Mouse (Mus musculus) forebrain, embryonic 12.5 days (tissue): ENCODE data around the gene Slc4a10. TPM values are rescaled to one million over a fixed set of nuclear protein-coding genes. Genes with fewer than 3 reads are reported as not detected.
A peak's percentile ranks its signal among the peaks of the same experiment; 100 is the strongest.

Experiments used
- ATAC-seq: fragments of 200-750 bp; cut with Nextera tagmentation; 2 replicates; pipeline ENCODE4 v1.8.0; 2017; ENCODE audit warnings: moderate TSS enrichment; ENCODE audit not compliant: low FRiP score
- H3K27ac ChIP-seq: fragments of 300-500 bp; sonication (generic); 2 replicates; pipeline ENCODE4 v1.5.1; 2016; ENCODE audit warnings: mild to moderate bottlenecking
- H3K27me3 ChIP-seq: fragments of 300-500 bp; sonication (generic); 2 replicates; pipeline ENCODE4 v1.6.1; 2016; ENCODE audit warnings: mild to moderate bottlenecking
- H3K36me3 ChIP-seq: fragments of 300-500 bp; sonication (generic); replicated peaks from 2 replicates; pipeline ENCODE4 v1.6.1; 2016; ENCODE audit warnings: mild to moderate bottlenecking
- H3K4me1 ChIP-seq: fragments of 300-500 bp; sonication (generic); 2 replicates; pipeline ENCODE4 v1.6.1; 2016
- H3K4me2 ChIP-seq: fragments of 300-500 bp; sonication (generic); 2 replicates; pipeline ENCODE4 v1.6.1; 2016; ENCODE audit warnings: mild to moderate bottlenecking, moderate library complexity
- H3K4me3 ChIP-seq: fragments of 300-500 bp; sonication (generic); replicated peaks from 2 replicates; pipeline ENCODE4 v1.5.1; 2016; ENCODE audit warnings: mild to moderate bottlenecking
- H3K9ac ChIP-seq: fragments of 300-500 bp; sonication (generic); 2 replicates; pipeline ENCODE4 v1.6.1; 2016; ENCODE audit warnings: mild to moderate bottlenecking
- H3K9me3 ChIP-seq: fragments of 300-500 bp; sonication (generic); 2 replicates; pipeline ENCODE4 v1.6.1; 2016
- WGBS: fragments of 180-500 bp; shearing (Covaris S2); methylation state at CpG from one replicate; pipeline ENCODE4 v1.1.7; 2016; 5-methylcytosine and 5-hydroxymethylcytosine counted together
- polyA plus RNA-seq: library from polyadenylated mRNA; unstranded; fragments of >200 nt; fragmentation: Nextera tagmentation; extraction: Ambion mirVana; gene quantifications from 2 replicates; pipeline ENCODE4 v1.2.1, GENCODE M21; 2016

Gene Slc4a10
- polyA plus RNA-seq, 1 experiment from 2014 or later = 1.6 TPM

DNA sequence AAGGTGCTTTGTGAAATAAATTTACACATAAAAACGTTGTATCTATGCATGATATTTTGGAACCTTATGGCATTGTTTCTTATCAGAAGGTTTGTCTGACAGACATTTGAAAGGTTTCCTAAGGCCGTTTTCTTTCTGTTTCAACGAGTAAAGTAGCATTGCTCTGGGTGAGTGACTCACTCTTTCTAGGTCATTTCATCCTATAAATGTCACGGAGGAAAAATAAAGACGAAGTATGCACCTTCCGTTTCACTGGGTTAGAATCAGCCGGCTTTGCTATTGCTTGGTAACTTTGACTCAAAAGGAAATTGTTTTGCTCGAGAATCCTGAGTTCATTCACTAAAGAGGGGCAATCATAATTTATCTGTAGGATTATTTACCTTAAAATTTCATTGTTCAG lies 88.6 kb downstream of the Slc4a10 start:
- Histone ChIP-seq H3K36me3 (no peaks in the 10 kb centered on the region), H3K27ac (no peak overlapping the region), H3K4me3 (no peak overlapping the region), H3K27me3 (no peaks in the 10 kb centered on the region), H3K9ac (no peak overlapping the region), H3K9me3 (no peaks in the 10 kb centered on the region), H3K4me1 (no peaks in the 10 kb centered on the region), H3K4me2 (no peak overlapping the region)
- 44% methylated on average over 8 of the region's 8 CpGs for whole genome bisulfite sequencing
- ATAC-seq = no peak

- no peak overlapping the region for H3K27ac ChIP-seq
- no peaks in the 10 kb centered on the region for H3K27me3 ChIP-seq
- H3K36me3 ChIP-seq = no peaks in the 10 kb centered on the region
- no peak overlapping the region for H3K4me2 ChIP-seq
- ATAC-seq = no peak
- H3K4me3 ChIP-seq = no peak overlapping the region
- no peaks in the 10 kb centered on the region for H3K9me3 ChIP-seq
- no peak overlapping the region for H3K9ac ChIP-seq
- no peaks in the 10 kb centered on the region for H3K4me1 ChIP-seq
- WGBS = 70% methylated on average over 3 of the region's 3 CpGs
Measured at GRCm38 (mm10) chr2:62147636-62148035, 101.4 kb downstream of the Slc4a10 start.

DNA sequence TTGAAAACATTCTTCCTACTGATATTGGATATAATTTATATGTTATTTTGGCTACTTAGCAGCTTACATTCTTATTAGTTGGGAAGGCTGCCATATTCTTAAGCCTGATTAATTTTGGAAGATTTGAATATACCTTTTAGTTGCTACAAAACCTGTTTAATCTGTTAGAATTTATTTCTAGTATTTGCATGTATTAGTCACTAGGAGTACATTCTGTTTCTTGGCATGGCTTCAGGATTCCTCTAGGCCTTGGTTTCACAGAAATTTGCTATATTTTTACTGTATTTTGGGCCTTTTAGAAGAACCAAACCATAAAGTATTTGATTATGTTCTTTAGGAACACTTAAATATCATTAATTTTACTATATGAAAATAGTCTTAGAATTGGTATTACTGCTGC lies 103.2 kb downstream of the Slc4a10 start:
- Histone ChIP-seq H3K36me3 (no peaks in the 10 kb centered on the region), H3K4me2 (no peak overlapping the region)
- no peak for ATAC-seq

GRCm38 (mm10) chr2:62150830-62151229 lies 104.6 kb downstream of the Slc4a10 start:
- H3K27me3 ChIP-seq = no peaks in the 10 kb centered on the region
- 76% methylated on average over 1 of the region's 1 CpGs for WGBS
- H3K9ac ChIP-seq = no peak overlapping the region
- ATAC-seq = peak; percentile 41; the same call in 1 of the 2 replicates
- H3K36me3 ChIP-seq = no peaks in the 10 kb centered on the region
- no peaks in the 10 kb centered on the region for H3K4me1 ChIP-seq
- H3K9me3 ChIP-seq = no peaks in the 10 kb centered on the region
- no peak overlapping the region for H3K4me3 ChIP-seq
- no peak overlapping the region for H3K27ac ChIP-seq
- H3K4me2 ChIP-seq = no peak overlapping the region

More for the DNA sequence above, 103.2 kb downstream of the Slc4a10 start:
- H3K27me3 ChIP-seq = no peaks in the 10 kb centered on the region
- H3K9me3 ChIP-seq = no peaks in the 10 kb centered on the region
- H3K9ac ChIP-seq = no peak overlapping the region
- no peak overlapping the region for H3K4me3 ChIP-seq
- no peaks in the 10 kb centered on the region for H3K4me1 ChIP-seq
- H3K27ac ChIP-seq = no peak overlapping the region

- Histone ChIP-seq H3K4me1 (no peaks in the 10 kb centered on the region), H3K4me2 (no peak overlapping the region), H3K4me3 (no peak overlapping the region), H3K36me3 (no peaks in the 10 kb centered on the region), H3K9ac (no peak overlapping the region), H3K27me3 (no peaks in the 10 kb centered on the region), H3K27ac (no peak overlapping the region), H3K9me3 (no peaks in the 10 kb centered on the region)
- ATAC-seq = no peak
Measured at GRCm38 (mm10) chr2:62210109-62210508, 163.8 kb downstream of the Slc4a10 start.

- 89% methylated on average over 5 of the region's 5 CpGs for WGBS
- Histone ChIP-seq H3K9ac (no peak overlapping the region), H3K36me3 (no peaks in the 10 kb centered on the region), H3K4me3 (no peak overlapping the region), H3K9me3 (no peaks in the 10 kb centered on the region), H3K4me1 (no peaks in the 10 kb centered on the region), H3K27me3 (no peaks in the 10 kb centered on the region), H3K27ac (no peak overlapping the region), H3K4me2 (no peak overlapping the region)
- ATAC-seq = no peak
Measured at GRCm38 (mm10) chr2:62211106-62211505, 164.8 kb downstream of the Slc4a10 start.

GRCm38 (mm10) chr2:62227563-62227962 lies 181.3 kb downstream of the Slc4a10 start:
- ATAC-seq = no peak
- H3K9ac ChIP-seq = no peak overlapping the region

DNA sequence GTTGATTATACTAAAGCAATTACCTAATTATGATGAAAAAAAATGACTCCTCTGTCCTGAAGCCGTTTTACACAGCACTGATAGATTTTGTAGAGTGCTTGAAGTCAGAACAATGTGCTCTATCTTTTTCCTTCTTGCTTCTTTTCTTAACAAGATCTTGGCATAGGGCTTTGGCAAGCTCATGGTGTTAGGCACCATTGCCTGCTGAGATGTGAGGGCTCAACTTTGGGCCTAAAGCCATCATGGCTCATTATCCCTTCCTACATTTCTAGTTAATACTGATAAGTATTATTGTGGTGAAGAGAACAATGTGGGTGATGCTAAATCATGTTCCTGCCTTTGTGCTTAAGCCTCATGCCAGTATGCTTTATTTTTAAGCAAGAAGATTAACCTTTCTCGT lies 185.0 kb downstream of the Slc4a10 start:
- no peaks in the 10 kb centered on the region for H3K4me1 ChIP-seq
- H3K27ac ChIP-seq = no peak overlapping the region
- H3K27me3 ChIP-seq = no peaks in the 10 kb centered on the region
- H3K4me3 ChIP-seq = no peak overlapping the region
- H3K36me3 ChIP-seq = no peaks in the 10 kb centered on the region
- 72% methylated on average over 2 of the region's 2 CpGs for WGBS
- H3K9ac ChIP-seq = no peak overlapping the region
- ATAC-seq = no peak
- no peak overlapping the region for H3K4me2 ChIP-seq
- H3K9me3 ChIP-seq = no peaks in the 10 kb centered on the region

More at GRCm38 (mm10) chr2:62227563-62227962, 181.3 kb downstream of the Slc4a10 start:
- Histone ChIP-seq H3K4me1 (no peaks in the 10 kb centered on the region), H3K36me3 (no peaks in the 10 kb centered on the region), H3K4me2 (no peak overlapping the region), H3K4me3 (no peak overlapping the region), H3K9me3 (no peaks in the 10 kb centered on the region), H3K27me3 (no peaks in the 10 kb centered on the region), H3K27ac (no peak overlapping the region)

DNA sequence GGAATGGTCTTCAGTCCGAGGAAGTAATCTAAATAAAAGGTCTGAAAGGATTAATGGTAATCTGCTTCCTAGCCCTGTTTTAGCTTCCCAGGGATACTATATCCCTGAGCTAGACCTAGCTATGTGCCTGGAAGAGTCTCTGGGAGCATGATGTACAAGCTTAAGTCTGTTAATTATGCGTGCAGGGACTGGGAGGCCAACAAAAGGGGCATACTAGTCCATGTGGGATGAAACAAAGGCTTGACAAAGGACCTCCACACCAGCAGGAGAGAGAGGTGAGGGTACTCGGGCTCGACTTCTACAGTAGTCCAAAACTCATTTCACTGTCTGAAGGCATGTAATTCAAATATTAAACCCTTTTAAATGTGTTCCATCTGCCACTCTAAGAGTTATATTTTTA lies 197.9 kb downstream of the Slc4a10 start:
- ATAC-seq = no peak
- 19% methylated on average over 4 of the region's 4 CpGs for WGBS
- Histone ChIP-seq H3K9ac (no peak overlapping the region), H3K4me2 (no peak overlapping the region), H3K9me3 (no peaks in the 10 kb centered on the region), H3K4me1 (0 out of 2 replicates have a peak, but pooled peaks cover 4% of the 10 kb centered on the region), H3K27ac (no peak overlapping the region), H3K36me3 (no peaks in the 10 kb centered on the region), H3K27me3 (no peaks in the 10 kb centered on the region), H3K4me3 (no peak overlapping the region)

- no peaks in the 10 kb centered on the region for H3K27me3 ChIP-seq
- H3K4me2 ChIP-seq = no peak overlapping the region
- no peak overlapping the region for H3K4me3 ChIP-seq
- H3K36me3 ChIP-seq = no peaks in the 10 kb centered on the region
- H3K9ac ChIP-seq = no peak overlapping the region
- ATAC-seq = no peak
- WGBS = 99% methylated on average over 9 of the region's 9 CpGs
- H3K9me3 ChIP-seq = no peaks in the 10 kb centered on the region
- H3K27ac ChIP-seq = no peak overlapping the region
- H3K4me1 ChIP-seq = no peaks in the 10 kb centered on the region
Measured at GRCm38 (mm10) chr2:62268467-62268866, 222.2 kb downstream of the Slc4a10 start.

GRCm38 (mm10) chr2:62271840-62272239 lies 225.6 kb downstream of the Slc4a10 start:
- Histone ChIP-seq H3K4me1 (no peaks in the 10 kb centered on the region), H3K36me3 (no peaks in the 10 kb centered on the region), H3K9me3 (no peaks in the 10 kb centered on the region), H3K4me3 (no peak overlapping the region), H3K27me3 (no peaks in the 10 kb centered on the region), H3K9ac (no peak overlapping the region), H3K4me2 (no peak overlapping the region), H3K27ac (no peak overlapping the region)
- 63% methylated on average over 4 of the region's 4 CpGs for WGBS
- no peak for ATAC-seq

GRCm38 (mm10) chr2:62278779-62279178 lies 232.5 kb downstream of the Slc4a10 start:
- Histone ChIP-seq H3K36me3 (no peaks in the 10 kb centered on the region), H3K9me3 (no peaks in the 10 kb centered on the region), H3K4me2 (no peak overlapping the region), H3K27ac (no peak overlapping the region), H3K4me1 (no peaks in the 10 kb centered on the region), H3K27me3 (no peaks in the 10 kb centered on the region), H3K4me3 (no peak overlapping the region), H3K9ac (no peak overlapping the region)
- no peak for ATAC-seq
- 90% methylated on average over 3 of the region's 3 CpGs for WGBS

- Histone ChIP-seq H3K4me2 (no peak overlapping the region), H3K36me3 (no peaks in the 10 kb centered on the region), H3K27ac (no peak overlapping the region), H3K4me3 (no peak overlapping the region), H3K27me3 (no peaks in the 10 kb centered on the region), H3K9ac (no peak overlapping the region), H3K9me3 (no peaks in the 10 kb centered on the region), H3K4me1 (no peaks in the 10 kb centered on the region)
- ATAC-seq = no peak
- WGBS = 87% methylated on average over 7 of the region's 7 CpGs
Measured at GRCm38 (mm10) chr2:62279777-62280176, 233.5 kb downstream of the Slc4a10 start.

DNA sequence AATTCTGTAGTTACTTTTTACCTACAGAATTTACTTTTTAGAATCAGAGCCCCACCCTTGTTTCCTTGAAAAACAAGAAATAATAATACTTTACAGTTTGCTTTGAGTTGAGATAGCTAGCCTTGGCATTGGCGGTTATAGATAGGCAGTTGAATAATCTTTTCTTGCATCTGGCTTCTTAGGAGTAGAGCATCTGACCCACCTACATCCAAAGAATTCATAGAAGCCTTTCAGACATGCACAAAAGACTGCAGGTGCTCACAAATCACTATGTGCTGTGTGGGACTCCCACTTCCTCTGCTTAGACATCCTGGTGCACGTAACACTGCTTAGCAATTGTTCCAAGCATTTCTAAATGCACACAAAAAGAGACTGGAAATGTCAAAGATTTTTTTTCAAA lies 238.8 kb downstream of the Slc4a10 start:
- Histone ChIP-seq H3K4me3 (no peak overlapping the region), H3K36me3 (no peaks in the 10 kb centered on the region)

More for the DNA sequence above, 238.8 kb downstream of the Slc4a10 start:
- H3K4me2 ChIP-seq = no peak overlapping the region
- H3K27ac ChIP-seq = no peak overlapping the region
- H3K27me3 ChIP-seq = no peaks in the 10 kb centered on the region
- H3K4me1 ChIP-seq = no peaks in the 10 kb centered on the region
- no peaks in the 10 kb centered on the region for H3K9me3 ChIP-seq
- no peak for ATAC-seq
- H3K9ac ChIP-seq = no peak overlapping the region
- 72% methylated on average over 2 of the region's 2 CpGs for WGBS
